Mouse (Mus musculus) left cerebral cortex, postnatal 14 days (tissue): ENCODE measurements around the gene Sox5. TPM values are rescaled to one million over a fixed set of nuclear protein-coding genes. Genes with fewer than 3 reads are reported as not detected.

Experiments
- DNase-seq, 2 experiments: peaks; one replicate each; pipeline ENCODE4 v3.0.0; 2021 to 2022; ENCODE audit warnings: low spot score in 2 of 2, mixed read lengths in 1 of 2
- intact Hi-C: fragments of 180-260 bp; cut with DNase I; formaldehyde crosslinking; loops from one replicate; pipeline ENCODE4 v1.15.1; 2025
- total RNA-seq, 2 experiments: library from RNA; stranded (reverse); gene quantifications; 2 replicates each; pipeline ENCODE4 v1.2.3; 2021

Sox5 gene
- total RNA-seq, 2 experiments from 2014 or later, result 63.8 to 68.3 TPM

DNA sequence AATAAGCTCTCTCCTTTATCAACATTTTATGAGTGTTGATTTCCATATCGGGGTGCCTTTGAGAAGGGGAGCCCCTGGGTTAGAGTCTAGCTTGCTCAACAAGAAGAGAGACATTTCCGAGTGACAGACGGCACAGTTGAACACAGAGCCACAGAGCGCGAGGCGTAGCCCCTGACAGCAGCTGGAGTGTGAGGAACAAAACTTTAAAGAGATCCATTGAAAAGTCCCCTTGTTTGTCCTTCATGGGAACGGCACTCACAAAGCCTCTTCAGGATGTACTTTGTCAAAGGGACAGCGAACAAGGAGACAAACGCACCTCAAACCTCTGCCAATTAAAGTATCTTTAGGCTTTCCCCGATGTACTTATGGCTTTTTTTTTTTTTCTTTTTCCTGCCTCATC, 674.9 kb downstream of the Sox5 start:
- intact Hi-C loops, result no loop called here
- peak in 1 of 2 experiments; percentile 16 for DNase-seq

DNA sequence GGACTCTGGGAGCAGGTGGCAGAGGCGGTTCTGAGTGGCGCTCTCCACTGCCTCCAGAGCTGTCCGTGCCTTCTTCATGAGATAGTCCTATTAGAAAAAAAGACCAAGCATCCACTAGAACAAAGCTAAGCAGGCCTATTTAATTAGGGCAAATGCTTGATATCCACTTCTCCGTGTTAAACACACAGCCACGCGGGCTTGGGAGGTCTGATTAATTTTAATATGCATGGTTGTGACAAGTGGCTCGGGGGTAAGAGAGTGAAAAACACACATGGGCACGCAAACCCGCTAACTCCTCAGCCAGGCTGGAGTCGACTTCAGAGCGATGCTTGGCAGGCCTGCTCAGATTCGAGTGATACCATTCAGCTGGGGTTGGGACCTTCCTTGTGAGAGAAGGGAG, 676.1 kb downstream of the Sox5 start:
- DNase-seq, result no peak
- intact Hi-C loops, result no loop called here

DNA sequence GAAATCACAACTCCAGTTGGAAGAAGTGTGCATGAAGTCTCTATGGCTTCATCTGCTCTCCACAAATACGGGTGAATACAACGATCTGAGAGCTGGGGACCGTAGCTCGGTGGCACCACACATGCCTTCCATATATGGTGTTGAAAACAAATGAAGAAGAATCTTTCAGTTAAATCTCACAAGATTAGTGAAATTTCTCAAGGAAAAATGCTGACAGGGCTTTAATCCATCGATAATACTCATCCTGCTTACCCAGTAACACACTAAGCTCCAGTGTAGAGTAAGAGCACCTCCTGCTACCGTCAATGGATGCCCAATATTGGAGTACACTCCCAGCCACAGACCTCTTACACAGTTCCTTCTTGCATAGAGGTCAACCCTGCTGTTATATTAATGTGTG, 678.2 kb downstream of the Sox5 start:
- DNase-seq, result no peak
- intact Hi-C loops, result no loop called here

DNA sequence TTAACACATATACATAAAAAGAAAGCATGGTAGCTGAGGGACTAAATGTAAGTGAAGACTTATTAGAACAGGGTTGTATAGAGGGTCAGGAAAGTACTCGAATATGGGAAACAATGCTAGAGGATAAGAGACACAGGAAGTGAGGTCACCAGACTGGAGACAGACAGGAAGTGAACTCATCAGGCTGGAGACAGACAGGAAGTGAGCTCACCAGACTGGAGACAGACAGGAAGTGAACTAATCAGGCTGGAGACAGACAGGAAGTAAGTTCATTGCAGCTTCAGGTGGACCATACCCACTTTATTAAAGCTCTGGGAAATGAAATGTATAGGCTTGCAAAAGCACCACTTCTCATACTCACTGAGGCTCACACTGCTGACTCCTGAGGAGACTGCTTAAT, 680.9 kb downstream of the Sox5 start:
- intact Hi-C loops, result no loop called here
- no peak for DNase-seq

DNA sequence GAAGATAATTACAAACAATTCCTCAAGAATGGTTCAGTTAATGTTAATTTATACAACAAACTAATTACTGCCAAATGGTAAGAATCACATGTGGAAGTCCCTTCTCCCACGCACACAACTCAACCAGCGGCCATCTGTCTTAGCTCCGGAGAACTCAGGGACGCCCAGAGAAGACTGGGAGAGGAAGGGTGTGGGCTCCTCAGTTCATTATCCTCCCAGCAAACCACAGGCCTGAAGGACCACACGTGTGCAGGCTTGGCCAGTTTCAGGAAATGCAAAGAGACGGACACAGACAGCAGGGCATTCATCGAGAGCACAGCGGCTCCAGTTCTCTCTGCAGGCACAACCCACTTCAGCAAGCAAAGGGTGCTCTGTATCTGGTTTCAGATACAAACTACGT, 683.7 kb downstream of the Sox5 start:
- peak; percentile 37 to 39 for DNase-seq
- intact Hi-C loops, result no loop called here

DNA sequence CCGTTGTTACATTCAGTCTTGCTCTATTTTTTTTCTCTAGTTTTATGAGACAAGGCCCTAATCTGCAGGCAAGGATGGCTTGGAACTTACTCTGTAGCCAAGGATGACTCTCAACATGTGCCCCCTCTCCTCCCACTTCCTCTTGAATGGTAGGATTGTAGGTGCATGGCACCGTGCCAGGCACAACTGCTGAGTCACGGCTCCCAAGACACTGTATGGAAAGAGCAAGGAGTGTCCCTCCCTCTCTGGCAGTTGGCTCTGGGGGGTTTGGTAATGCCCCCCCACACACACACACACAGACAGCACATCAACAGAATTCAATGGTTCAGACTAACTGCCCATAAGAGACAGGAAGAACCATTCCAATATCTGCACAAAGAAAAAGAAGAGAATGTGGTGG, 693.5 kb downstream of the Sox5 start:
- intact Hi-C loops, result no loop called here
- peak in 1 of 2 experiments; percentile 23 for DNase-seq

DNA sequence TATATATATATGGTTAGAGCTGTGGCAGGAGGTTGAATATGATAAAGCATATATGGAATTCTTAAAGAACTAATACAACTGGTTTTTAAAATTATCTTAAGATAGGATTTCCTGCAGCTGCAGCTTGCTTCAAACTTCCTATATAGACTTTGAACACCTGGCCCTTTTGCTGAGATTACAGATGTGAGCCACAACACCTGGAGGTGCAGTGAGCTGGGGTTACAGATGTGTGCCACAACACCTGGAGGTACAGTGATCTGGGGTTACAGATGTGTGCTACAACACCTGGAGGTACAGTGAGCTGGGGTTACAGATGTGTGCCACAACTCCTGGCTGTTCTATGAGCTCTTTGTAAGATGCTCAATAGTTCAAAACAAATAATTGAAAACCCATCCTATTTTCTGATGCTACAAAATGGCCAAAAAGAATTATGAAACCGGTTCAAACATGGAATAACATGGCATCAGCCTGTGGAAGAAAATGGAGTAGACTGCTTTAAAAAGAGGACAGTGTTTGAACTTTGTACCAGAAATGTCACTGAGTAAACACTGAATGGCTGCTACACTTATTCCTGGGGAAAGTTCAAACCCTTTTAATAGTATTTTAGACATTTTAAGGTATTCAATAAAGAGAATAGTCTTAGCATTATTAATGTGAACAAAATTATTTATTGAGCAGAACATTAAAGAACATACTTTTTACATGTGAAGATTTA, 695.5 kb downstream of the Sox5 start:
- intact Hi-C loops, result no loop called here
- no peak for DNase-seq

DNA sequence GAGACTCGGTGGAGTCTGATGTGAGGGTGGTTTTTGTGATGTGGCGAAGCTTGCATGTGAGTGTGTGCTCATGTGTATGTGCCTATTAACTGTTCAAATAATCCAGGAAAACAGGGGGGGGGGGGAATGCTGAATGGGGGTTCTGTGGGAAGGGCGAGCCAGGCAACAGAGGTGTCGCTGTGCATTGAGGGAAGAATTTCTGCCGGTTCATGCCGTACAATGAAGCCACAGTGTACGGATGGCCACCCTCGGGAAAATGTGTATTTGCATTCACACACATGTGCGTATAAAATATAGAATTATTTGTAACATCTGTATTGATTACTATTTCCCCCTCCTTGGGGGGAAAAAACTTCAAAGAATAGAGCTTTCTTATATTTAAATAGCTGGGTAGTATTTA, 699.5 kb downstream of the Sox5 start:
- no peak for DNase-seq
- intact Hi-C loops, result no loop called here

DNA sequence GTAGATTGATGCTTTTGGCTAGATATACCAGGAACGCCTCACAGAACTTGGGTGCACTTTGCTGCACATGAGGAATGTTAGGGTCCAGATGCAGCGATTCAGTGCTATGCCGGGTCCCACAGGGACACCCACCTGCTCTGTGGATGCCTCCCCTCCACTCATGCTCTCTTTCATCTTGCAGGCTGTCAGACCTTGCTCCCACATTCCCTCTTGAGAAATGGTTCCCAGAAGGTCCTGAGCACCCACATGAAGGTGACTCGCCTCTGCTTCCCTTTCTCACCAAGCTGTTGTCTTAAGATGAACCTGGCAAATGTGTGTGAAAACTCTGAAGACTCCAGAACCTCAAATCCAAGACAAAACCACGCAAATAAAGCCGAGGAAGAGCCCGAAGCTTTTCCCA, 704.0 kb downstream of the Sox5 start:
- intact Hi-C loops, result loop anchor here (10.0 kb wide), 1 partner anchor 127 kb away; no protein-coding TSS in a partner anchor
- no peak for DNase-seq

DNA sequence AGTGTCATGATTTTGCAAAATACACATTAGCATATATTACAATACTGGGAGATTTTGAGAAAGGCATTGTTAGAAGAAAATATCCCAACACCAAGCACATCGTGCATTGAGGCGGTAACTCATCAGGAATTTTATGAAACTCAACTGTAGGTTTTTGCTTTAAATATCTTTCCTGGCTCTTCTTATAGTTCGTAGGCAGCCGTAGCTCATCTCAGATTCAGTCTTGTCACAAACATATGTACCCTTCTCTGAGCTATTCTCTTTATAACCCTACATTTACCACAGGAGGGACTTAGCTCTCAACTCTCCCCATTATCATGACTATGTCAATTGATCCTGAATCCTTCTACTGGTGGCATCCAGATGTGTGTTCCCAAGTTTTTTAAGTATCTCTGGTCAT, 705.4 kb downstream of the Sox5 start:
- DNase-seq, result no peak
- intact Hi-C loops, result loop anchor here (10.0 kb wide), 1 partner anchor 128 kb away; no protein-coding TSS in a partner anchor

DNA sequence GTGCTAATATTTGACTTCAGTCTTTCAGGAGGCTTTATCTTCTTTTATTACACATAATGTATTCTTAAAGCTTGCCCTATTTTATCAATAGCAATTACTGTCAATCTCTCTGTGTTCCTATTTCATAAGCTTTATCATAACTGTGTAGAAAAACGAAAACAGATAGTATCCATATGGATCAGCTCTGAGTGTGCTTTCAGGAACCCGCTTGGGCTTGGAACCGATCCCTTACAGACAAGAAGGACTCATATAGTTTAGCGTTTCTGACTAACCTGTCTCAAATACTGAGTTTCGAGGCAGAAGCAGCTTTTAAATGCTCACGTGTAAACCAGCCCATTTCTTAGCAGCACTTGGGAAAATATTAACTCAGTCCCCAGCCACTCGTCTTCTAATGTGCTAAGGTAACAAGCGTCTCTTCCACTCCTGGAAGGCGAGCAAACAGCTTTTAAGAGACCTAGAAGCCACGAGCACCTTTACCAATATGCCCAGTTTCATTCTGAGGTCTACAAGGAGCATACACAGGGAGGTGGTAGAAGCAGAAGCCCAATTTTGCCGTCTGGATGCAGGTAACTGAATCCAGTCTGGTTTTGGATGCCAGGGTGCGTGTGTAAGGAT, 706.3 kb downstream of the Sox5 start:
- no peak for DNase-seq
- intact Hi-C loops, result loop anchor here (10.0 kb wide), 1 partner anchor 129 kb away; no protein-coding TSS in a partner anchor

DNA sequence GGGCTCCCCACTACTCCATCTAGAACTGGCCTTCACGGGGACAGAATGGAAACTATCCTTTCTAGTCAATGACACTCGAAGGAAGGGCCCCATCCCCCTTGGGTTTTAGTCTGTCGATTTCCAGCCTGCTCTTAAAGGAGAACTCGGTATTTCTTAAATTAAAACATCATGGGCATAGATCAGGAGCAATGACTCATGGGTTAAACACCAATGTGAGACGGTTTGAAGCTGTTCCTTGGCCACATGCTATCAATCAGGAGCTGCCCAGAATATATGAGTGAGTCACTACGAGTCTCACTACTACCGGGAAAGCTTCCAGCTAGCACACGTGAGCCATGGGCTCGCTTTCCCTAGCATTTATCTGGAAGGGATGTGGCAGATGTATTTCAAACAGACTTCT, 707.0 kb downstream of the Sox5 start:
- intact Hi-C loops, result loop anchor here (10.0 kb wide), 1 partner anchor 130 kb away; no protein-coding TSS in a partner anchor
- DNase-seq, result peak; percentile 59 to 79

DNA sequence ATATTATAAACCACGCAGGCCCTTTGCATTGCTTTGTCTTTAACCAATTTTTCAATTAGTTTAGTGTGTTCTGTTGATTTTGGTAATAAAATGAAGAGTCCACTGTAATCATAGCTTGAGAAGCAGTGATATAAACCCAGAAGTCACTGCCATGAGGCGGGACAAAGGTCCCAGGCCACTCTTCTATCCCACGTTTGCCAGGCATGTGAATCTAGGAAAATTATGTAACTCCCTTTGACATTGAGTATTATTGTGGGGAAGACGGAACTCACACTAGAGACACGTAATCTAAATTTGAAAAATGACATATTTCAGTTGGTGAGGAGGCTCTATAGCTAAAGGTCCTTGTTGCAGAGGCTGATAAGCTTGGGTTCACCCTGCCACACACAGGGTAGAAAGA, 711.3 kb downstream of the Sox5 start:
- no peak for DNase-seq
- intact Hi-C loops, result loop anchor here (10.0 kb wide), 1 partner anchor 134 kb away; no protein-coding TSS in a partner anchor

DNA sequence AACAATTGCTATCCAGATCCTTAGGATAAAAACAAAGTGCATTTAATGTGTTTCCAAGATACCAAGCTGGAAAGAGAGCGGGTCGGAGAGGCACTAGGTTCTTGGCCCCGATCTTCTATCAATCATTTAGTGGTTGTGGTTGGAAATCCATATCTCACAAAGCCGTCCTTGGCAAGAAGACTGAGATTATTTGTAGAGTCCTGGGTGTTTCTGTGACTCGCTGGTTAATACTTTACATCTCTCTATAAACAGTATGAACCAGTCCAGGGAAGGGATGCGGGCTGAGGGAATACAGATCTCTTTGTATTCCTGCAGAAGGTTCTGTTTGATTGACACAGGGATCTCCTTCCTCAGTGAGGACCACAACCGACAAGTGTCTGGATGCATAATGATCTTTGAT, 714.3 kb downstream of the Sox5 start:
- DNase-seq, result no peak
- intact Hi-C loops, result no loop called here

DNA sequence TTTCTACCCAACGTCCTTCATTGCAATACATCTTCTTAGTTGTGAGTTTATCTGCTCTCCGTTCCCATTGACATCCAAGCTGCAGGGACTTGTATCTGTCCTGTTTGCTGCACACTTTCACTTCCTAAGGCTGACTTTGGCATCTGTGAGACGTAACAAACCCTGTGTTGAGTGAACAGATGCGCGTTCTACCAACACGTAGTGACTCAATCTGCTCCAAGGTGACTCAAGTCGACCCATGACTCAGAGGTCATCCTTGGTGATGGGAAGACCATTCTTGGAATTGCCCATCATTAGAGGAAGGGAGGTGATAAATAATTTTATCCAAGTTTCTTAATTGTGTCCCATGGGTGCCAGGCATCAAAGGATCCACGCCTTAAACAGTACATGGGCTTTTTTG, 719.3 kb downstream of the Sox5 start:
- intact Hi-C loops, result no loop called here
- no peak for DNase-seq

DNA sequence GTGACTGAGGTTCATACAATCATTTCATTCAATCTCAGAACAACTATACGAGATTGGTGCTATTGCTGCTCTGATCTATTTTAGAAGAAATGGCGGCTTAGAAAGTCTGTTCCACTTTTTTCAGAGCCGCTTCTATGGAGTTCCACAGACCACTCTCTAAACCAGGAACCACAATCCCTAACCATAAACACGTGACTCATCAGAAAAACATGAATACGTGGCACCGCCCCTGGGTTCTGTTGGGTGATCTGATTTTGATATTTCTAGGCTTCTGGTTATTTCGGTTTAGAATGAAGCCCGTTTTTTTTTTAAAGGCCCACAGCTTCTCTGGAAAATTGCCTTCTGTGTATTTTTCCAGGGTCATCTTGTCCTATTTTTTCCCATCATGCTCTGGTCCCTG, 720.0 kb downstream of the Sox5 start:
- no peak for DNase-seq
- intact Hi-C loops, result no loop called here

DNA sequence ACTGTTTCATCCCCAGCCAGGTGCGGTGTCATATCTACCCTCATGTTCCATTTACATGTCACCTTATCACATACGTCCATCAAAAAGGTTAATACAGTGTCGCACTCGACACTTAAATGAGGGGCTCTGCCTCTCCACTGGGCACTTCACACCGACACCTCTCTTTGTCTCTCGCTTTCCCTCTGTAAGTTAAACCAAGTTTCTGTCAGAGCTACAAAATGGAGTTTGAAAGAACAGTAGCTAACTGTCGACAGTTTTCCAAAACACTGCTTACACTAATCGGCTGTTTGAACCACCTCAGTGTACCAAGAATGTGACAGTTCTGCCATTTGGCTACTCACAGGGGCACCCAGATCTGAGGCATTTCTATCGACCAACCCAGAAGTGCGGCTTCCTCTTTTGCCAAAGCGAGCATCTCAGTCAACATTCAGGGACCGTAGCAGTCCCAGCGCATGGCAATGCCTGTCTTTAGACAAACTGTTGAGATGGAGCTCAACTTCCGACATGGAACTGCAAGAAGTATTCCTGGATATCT, 724.6 kb downstream of the Sox5 start:
- no peak for DNase-seq
- intact Hi-C loops, result no loop called here

DNA sequence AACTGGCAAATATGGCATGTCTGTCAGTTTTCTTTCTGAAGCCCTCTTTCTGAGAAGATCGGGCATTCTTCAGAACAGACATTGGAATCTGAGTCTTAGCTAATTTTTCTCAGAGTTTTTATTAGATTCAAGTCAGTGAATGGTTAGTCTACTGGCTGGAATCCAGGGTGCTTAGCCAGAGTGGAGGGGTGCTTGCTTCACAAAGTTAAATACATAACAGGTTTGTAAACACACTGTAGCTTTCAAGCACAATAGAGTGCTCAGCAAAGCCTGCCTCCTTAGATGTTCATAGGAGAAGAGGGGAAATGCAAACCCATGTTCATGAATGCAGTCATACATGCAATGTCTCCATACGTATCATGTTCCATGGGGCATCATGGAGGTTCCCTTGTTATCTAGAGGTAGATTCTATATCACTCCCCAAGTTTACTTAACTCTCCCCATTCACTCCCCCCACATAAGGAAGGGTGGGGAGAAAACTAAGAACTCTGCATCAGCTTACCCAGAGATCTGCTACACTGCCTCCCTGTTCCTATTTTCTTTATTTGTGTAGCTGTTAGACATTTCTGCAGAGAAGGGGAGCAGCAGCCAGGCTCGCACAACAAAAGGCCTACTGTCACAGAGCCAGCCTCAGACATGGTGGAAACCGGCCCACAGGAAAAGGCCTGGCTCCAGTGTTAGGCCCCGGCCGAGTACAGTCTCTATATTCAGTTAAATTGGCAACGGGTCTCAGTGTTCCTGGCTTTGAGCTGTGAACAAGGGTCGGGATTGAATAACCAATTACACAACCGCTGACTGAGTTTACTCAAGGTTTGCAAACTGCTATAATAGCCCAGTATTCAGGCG, 725.3 kb downstream of the Sox5 start:
- DNase-seq, result peak; percentile 72 to 89
- intact Hi-C loops, result no loop called here

DNA sequence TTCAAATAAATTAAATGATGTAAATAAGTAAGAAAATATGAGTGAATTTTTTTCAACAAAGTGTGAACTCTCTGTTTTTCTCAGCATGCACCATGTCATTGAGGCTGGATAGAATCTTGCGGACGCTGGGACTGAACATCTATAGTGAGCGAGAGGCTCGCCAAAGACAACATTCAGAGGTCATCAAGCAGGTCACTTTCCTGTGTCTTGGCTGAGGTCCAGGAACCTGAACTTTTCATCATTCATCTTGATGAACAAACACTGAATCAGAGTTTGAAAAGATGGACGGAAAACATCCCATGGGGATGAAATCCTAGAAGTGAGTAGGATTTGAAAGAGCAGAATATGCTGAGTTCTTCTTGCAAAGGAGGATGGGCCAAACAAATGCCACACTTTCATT, 729.3 kb downstream of the Sox5 start:
- intact Hi-C loops, result no loop called here
- no peak for DNase-seq

DNA sequence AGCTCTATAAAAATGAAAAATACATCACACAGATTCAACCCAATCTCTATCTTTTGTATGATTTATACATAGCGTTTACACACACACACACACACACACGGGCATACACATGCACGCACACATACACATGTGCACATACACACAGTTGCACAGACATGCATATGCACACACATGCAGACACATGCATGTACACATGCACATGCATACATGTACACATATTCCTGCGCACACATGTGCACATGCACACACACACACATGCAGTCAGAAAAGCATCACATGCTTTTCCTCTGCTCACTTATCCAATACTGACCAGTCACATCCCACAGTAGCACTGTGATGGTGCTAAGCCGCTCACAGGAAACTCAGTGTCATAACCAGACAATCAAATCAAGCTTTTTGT, 730.5 kb downstream of the Sox5 start:
- no peak for DNase-seq
- intact Hi-C loops, result no loop called here
